Mouse (Mus musculus): ENCODE measurements at regions not wholly inside any gene's neighbourhood (a gene's known extent, or its start where the extent isn't known, plus 50 kb on each side); places are given as distances from the start of the nearest gene placed in this dataset.
A peak's percentile ranks its signal among the peaks of the same experiment; 100 is the strongest.

- Histone ChIP-seq H3K27ac (replicated peaks) (no peak overlapping the region), H3K4me2 (replicated peaks) (no peak overlapping the region), H3K4me3 (no peak overlapping the region), H3K9ac (replicated peaks) (no peak overlapping the region), H3K9me3 (no peaks in the 10 kb centered on the region), H3K27me3 (no peaks in the 10 kb centered on the region), H3K4me1 (0 out of 2 replicates have a peak, but pooled peaks cover 6% of the 10 kb centered on the region), H3K36me3 (no peaks in the 10 kb centered on the region)
- WGBS = 20% methylated on average over 3 of the region's 3 CpGs
- no peak for ATAC-seq (ENCODE audit: low FRiP score, low read depth)
Measured at GRCm38 (mm10) chr7:72362690-72363089, 56.3 kb upstream of the Mctp2 start.

DNA sequence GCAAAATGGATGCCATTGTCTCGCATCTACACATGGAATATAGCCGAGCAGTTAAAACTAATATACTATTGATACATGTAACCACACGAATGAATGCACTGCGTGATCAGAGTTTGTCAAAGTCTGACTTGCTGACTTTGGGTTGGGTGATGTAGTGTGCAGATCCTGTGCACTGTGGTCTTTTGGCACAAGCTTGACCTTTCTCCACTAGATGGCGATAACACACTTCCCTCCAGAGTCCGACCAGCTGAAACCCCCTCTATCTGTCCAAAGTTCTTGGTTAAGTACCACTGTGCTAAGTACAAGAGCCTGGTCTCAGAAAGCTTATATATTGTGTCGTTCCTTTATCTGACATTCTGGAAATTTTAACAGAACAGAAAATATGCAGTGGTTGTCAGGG is 84.9 kb upstream of the Mctp2 start:
- Histone ChIP-seq H3K9me3 (no peaks in the 10 kb centered on the region), H3K27me3 (no peaks in the 10 kb centered on the region), H3K9ac (replicated peaks) (no peak overlapping the region), H3K4me1 (no peaks in the 10 kb centered on the region), H3K4me3 (no peak overlapping the region), H3K4me2 (replicated peaks) (no peak overlapping the region), H3K27ac (replicated peaks) (no peak overlapping the region), H3K36me3 (no peaks in the 10 kb centered on the region)
- 0 out of 2 replicates have a peak, but pooled peaks have one; percentile 47 for ATAC-seq (ENCODE audit: low FRiP score, low read depth)
- WGBS = 37% methylated on average over 7 of the region's 7 CpGs

DNA sequence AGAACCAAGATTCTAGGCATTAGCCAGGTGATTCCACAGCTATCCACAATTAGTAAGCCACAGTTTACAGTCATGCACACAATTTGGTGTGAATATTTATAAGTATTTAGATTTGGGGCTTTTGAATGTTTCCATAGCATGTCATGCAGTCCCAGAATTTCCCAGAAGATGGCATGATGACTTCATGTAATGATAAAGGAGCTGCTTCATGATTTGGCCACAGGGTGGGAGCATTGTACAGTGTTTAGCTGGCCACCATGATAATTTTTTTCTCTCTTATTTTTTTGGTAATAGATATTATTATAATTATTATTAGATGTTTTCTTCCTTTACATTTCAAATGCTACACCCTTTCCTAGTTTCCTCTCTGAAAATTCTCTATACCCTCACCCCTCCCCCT is 93.6 kb upstream of the Mctp2 start:
- Histone ChIP-seq H3K9me3 (no peaks in the 10 kb centered on the region), H3K27me3 (no peaks in the 10 kb centered on the region), H3K36me3 (no peaks in the 10 kb centered on the region), H3K27ac (replicated peaks) (no peak overlapping the region), H3K4me2 (replicated peaks) (no peak overlapping the region), H3K9ac (replicated peaks) (no peak overlapping the region), H3K4me1 (no peaks in the 10 kb centered on the region), H3K4me3 (no peak overlapping the region)
- no peak for ATAC-seq (ENCODE audit: low FRiP score, low read depth)

- ATAC-seq (ENCODE audit: low FRiP score, low read depth) = no peak
- 93% methylated on average over 3 of the region's 3 CpGs for WGBS
Measured at GRCm38 (mm10) chr7:72406131-72406530, 99.7 kb upstream of the Mctp2 start.

GRCm38 (mm10) chr7:72408409-72408986 is 102.1 kb upstream of the Mctp2 start:
- Histone ChIP-seq H3K27ac (replicated peaks) (no peak overlapping the region), H3K36me3 (no peaks in the 10 kb centered on the region), H3K9ac (replicated peaks) (no peak overlapping the region), H3K4me3 (no peak overlapping the region), H3K4me1 (no peaks in the 10 kb centered on the region), H3K27me3 (no peaks in the 10 kb centered on the region), H3K9me3 (no peaks in the 10 kb centered on the region), H3K4me2 (replicated peaks) (no peak overlapping the region)
- WGBS = 70% methylated on average over 6 of the region's 6 CpGs
- ATAC-seq (ENCODE audit: low FRiP score, low read depth) = no peak

More at GRCm38 (mm10) chr7:72406131-72406530, 99.7 kb upstream of the Mctp2 start:
- no peaks in the 10 kb centered on the region for H3K27me3 ChIP-seq
- H3K9ac ChIP-seq (replicated peaks) = no peak overlapping the region
- H3K27ac ChIP-seq (replicated peaks) = no peak overlapping the region
- H3K36me3 ChIP-seq = no peaks in the 10 kb centered on the region
- H3K4me2 ChIP-seq (replicated peaks) = no peak overlapping the region
- H3K4me3 ChIP-seq = no peak overlapping the region
- H3K9me3 ChIP-seq = no peaks in the 10 kb centered on the region
- no peaks in the 10 kb centered on the region for H3K4me1 ChIP-seq

DNA sequence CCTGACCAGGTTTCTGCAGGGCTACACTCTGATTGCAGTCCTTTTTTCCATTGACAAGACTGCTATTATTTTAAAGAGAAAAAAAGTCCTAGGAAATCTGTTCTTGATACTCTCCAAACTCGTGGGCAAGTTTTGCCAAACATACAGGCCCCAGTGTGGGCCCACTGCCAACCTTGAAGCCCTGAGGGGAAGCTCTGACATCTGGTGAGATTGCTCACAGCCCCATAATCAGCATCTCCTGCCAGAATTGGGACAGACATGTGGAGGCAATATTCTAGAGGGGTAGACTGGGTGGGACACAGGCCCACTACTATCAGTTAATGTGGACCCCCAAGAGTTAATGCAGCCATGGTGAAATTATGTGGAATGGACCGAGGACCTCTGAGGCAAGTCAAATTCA is 132.1 kb upstream of the Mctp2 start:
- no peak overlapping the region for H3K9ac ChIP-seq (replicated peaks)
- no peaks in the 10 kb centered on the region for H3K27me3 ChIP-seq
- ATAC-seq (ENCODE audit: low FRiP score, low read depth) = no peak
- H3K36me3 ChIP-seq = no peaks in the 10 kb centered on the region
- WGBS = 69% methylated on average over 2 of the region's 2 CpGs
- H3K27ac ChIP-seq (replicated peaks) = no peak overlapping the region
- no peaks in the 10 kb centered on the region for H3K4me1 ChIP-seq
- H3K4me3 ChIP-seq = no peak overlapping the region
- H3K4me2 ChIP-seq (replicated peaks) = no peak overlapping the region
- H3K9me3 ChIP-seq = no peaks in the 10 kb centered on the region

- H3K27ac ChIP-seq (replicated peaks) = no peak overlapping the region
- no peak overlapping the region for H3K9ac ChIP-seq (replicated peaks)
- H3K4me2 ChIP-seq (replicated peaks) = no peak overlapping the region
- no peaks in the 10 kb centered on the region for H3K4me1 ChIP-seq
- 82% methylated on average over 5 of the region's 5 CpGs for WGBS
- H3K4me3 ChIP-seq = no peak overlapping the region
- no peaks in the 10 kb centered on the region for H3K36me3 ChIP-seq
- H3K9me3 ChIP-seq = no peaks in the 10 kb centered on the region
- no peak for ATAC-seq (ENCODE audit: low FRiP score, low read depth)
- H3K27me3 ChIP-seq = no peaks in the 10 kb centered on the region
Measured at GRCm38 (mm10) chr7:72442001-72442400, 135.6 kb upstream of the Mctp2 start.

DNA sequence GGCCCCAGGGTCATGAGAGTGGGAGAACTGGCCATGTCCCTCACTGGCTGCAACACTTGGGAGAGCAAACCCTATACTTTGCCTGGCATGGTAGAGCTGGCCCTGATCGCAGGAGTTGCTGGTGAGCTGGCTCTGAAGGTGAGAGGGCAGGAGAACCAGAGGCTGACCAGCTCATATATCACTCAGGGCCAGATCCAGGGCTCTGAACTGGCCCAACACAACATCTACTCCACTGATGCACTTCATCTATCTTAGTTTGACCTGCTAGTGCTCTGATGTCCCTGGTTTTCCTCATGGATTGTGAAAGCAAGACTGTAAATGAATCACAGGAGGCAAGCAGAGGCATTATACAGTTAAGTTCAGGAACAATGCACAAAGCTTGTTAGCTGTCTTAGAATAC is 137.6 kb upstream of the Mctp2 start:
- no peak for ATAC-seq (ENCODE audit: low FRiP score, low read depth)
- 91% methylated on average over 1 of the region's 1 CpGs for WGBS
- H3K27me3 ChIP-seq = no peaks in the 10 kb centered on the region
- H3K4me2 ChIP-seq (replicated peaks) = no peak overlapping the region
- H3K36me3 ChIP-seq = no peaks in the 10 kb centered on the region
- H3K4me1 ChIP-seq = no peaks in the 10 kb centered on the region
- no peak overlapping the region for H3K9ac ChIP-seq (replicated peaks)
- no peak overlapping the region for H3K27ac ChIP-seq (replicated peaks)
- H3K4me3 ChIP-seq = no peak overlapping the region
- H3K9me3 ChIP-seq = no peaks in the 10 kb centered on the region

GRCm38 (mm10) chr7:72444792-72445191 is 138.4 kb upstream of the Mctp2 start:
- H3K9ac ChIP-seq (replicated peaks) = no peak overlapping the region
- no peaks in the 10 kb centered on the region for H3K4me1 ChIP-seq
- no peaks in the 10 kb centered on the region for H3K9me3 ChIP-seq
- no peak for ATAC-seq (ENCODE audit: low FRiP score, low read depth)
- H3K36me3 ChIP-seq = no peaks in the 10 kb centered on the region
- H3K27ac ChIP-seq (replicated peaks) = no peak overlapping the region
- no peak overlapping the region for H3K4me2 ChIP-seq (replicated peaks)
- WGBS = 58% methylated on average over 1 of the region's 1 CpGs
- no peak overlapping the region for H3K4me3 ChIP-seq
- no peaks in the 10 kb centered on the region for H3K27me3 ChIP-seq

GRCm38 (mm10) chr7:72446911-72447310 is 140.5 kb upstream of the Mctp2 start:
- 94% methylated on average over 1 of the region's 1 CpGs for WGBS

DNA sequence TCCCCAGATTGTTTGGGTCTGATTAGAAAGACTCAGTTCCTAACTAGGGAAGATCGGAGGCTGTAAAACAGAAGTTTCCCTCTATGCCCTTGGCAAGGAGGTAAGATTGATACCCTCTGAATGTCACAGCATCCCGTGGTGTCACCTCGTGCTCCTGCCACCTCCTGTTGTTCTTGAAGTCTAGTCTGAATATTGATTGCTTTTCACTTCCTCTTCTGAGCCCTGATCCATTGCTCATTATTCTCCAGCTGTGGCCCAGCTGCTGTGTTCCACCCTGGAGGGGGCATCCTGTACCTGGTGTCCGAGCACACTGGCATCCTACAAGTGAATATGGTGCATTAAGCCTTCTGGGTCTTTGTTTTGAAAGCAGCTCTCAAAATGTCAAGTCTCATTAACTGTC is 156.6 kb upstream of the Mctp2 start:
- Histone ChIP-seq H3K36me3 (no peaks in the 10 kb centered on the region), H3K4me3 (no peak overlapping the region), H3K4me1 (no peaks in the 10 kb centered on the region), H3K9ac (replicated peaks) (no peak overlapping the region), H3K9me3 (no peaks in the 10 kb centered on the region), H3K27ac (replicated peaks) (no peak overlapping the region), H3K4me2 (replicated peaks) (no peak overlapping the region), H3K27me3 (no peaks in the 10 kb centered on the region)
- 73% methylated on average over 4 of the region's 4 CpGs for WGBS
- no peak for ATAC-seq (ENCODE audit: low FRiP score, low read depth)

More at GRCm38 (mm10) chr7:72446911-72447310, 140.5 kb upstream of the Mctp2 start:
- Histone ChIP-seq H3K4me1 (no peaks in the 10 kb centered on the region), H3K4me3 (no peak overlapping the region), H3K27ac (replicated peaks) (no peak overlapping the region), H3K4me2 (replicated peaks) (no peak overlapping the region), H3K9ac (replicated peaks) (no peak overlapping the region), H3K9me3 (no peaks in the 10 kb centered on the region), H3K27me3 (no peaks in the 10 kb centered on the region), H3K36me3 (no peaks in the 10 kb centered on the region)
- no peak for ATAC-seq (ENCODE audit: low FRiP score, low read depth)

DNA sequence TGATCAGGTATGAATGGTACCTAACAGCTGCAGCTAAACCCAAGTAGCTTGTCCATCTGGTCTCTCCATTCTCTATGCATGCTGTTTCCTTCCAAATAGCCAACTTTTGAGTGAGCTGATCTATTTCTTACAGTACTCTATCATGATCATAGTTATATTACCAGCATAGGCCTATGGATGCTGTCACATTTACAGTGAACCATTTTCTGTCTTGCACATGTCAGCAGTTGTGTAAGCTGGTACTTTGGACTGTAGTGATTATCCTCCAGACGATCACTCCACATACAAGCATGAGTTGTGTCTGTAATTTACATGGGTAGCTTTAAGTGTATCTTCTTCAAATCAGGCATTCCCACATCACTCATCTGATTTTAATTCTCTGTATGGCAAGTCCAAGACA is 158.2 kb upstream of the Mctp2 start:
- H3K9me3 ChIP-seq = no peaks in the 10 kb centered on the region
- H3K9ac ChIP-seq (replicated peaks) = no peak overlapping the region
- H3K4me3 ChIP-seq = no peak overlapping the region
- 75% methylated on average over 1 of the region's 1 CpGs for WGBS
- no peak overlapping the region for H3K4me2 ChIP-seq (replicated peaks)
- no peak overlapping the region for H3K27ac ChIP-seq (replicated peaks)
- no peak for ATAC-seq (ENCODE audit: low FRiP score, low read depth)
- H3K36me3 ChIP-seq = no peaks in the 10 kb centered on the region
- no peaks in the 10 kb centered on the region for H3K27me3 ChIP-seq
- no peaks in the 10 kb centered on the region for H3K4me1 ChIP-seq

DNA sequence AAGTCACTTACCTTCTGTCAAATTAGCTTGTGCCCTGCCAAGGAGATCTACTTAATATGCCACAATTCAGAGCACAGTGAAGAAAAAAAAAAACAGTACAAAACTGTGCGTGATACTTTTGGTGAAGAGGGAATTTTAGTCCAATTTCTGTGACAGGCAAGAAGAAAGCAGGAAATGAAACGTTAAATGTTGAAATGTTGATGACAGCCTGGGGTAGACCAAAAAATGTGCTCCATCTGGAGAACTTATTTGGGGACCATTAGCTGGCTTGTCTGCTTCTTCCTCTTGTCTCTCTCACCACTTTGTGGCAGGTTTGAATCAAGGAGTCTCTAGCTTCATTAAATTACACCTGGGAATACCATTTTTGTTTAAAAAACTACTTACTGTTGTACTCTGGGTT is 163.3 kb upstream of the Mctp2 start:
- no peak for ATAC-seq (ENCODE audit: low FRiP score, low read depth)

More for the DNA sequence above, 163.3 kb upstream of the Mctp2 start:
- 84% methylated on average over 2 of the region's 2 CpGs for WGBS
- Histone ChIP-seq H3K9me3 (no peaks in the 10 kb centered on the region), H3K4me3 (no peak overlapping the region), H3K27me3 (no peaks in the 10 kb centered on the region), H3K4me1 (no peaks in the 10 kb centered on the region), H3K36me3 (no peaks in the 10 kb centered on the region), H3K9ac (replicated peaks) (no peak overlapping the region), H3K4me2 (replicated peaks) (no peak overlapping the region), H3K27ac (replicated peaks) (no peak overlapping the region)
